Comparison of ENCODE assay signal across 28 mouse cellular contexts in genomic region chr16:31297113-31297512, GRCm38 (mm10). TPM values are rescaled to one million over a fixed set of nuclear protein-coding genes. Genes with fewer than 3 reads are reported as not detected.
DNase-seq lines count a peak whose midpoint lies in the region; ATAC-seq and TF ChIP-seq lines count a peak whose summit lies in the region.
"Had no signal": no experiment of that assay in that cellular context is flagged by ENCODE, and none has a peak within 500 bp of the region (broad histone marks: within the 10 kb centered on the region; RNA-seq: fewer than 3 reads in every experiment).

No protein-coding gene starts in this region.

- H3K9ac ChIP-seq in liver, embryonic 12.5 days: no peak overlapping the region
- no peak overlapping the region for H3K9ac ChIP-seq in lung, postnatal 0 days (replicated peaks; ENCODE audit: low read depth)
- H3K9ac ChIP-seq: forebrain, embryonic 12.5 days; forebrain, postnatal 0 days; heart, embryonic 13.5 days; liver, embryonic 13.5 days; midbrain, embryonic 12.5 days; neural tube, embryonic 13.5 days had no signal

- no peak for TF ChIP-seq EP300 in lung, postnatal 0 days (IDR thresholded peaks at IDR 0.05)

- peak; percentile 95 for ATAC-seq in CD4-positive, CD25-positive, alpha-beta regulatory T cell, adult 4 months
- ATAC-seq in activated CD4-positive, CD25-positive, alpha-beta regulatory T cell, adult 4 months: peak; percentile 61
- 0 out of 2 replicates have a peak, but pooled peaks have one; percentile 20 for ATAC-seq in neutrophil, adult 5-6 weeks (ENCODE audit: extremely low read depth, insufficient number of reproducible peaks, low FRiP score, poor library complexity, severe bottlenecking)
- no peak for ATAC-seq in liver, embryonic 12.5 days
- no peak for ATAC-seq in lung, postnatal 0 days
- ATAC-seq: forebrain, postnatal 0 days; hindbrain, embryonic 16.5 days; intestine, embryonic 16.5 days had no signal

- no peak for TF ChIP-seq CTCF in lung, postnatal 0 days (IDR thresholded peaks at IDR 0.05)

- no peak overlapping the region for H3K27ac ChIP-seq in liver, embryonic 12.5 days
- H3K27ac ChIP-seq in lung, postnatal 0 days (ENCODE audit: low read length): no peak overlapping the region
- H3K27ac ChIP-seq: forebrain, embryonic 12.5 days; heart, adult 2 months; heart, embryonic 13.5 days; hindbrain, embryonic 10.5 days; liver, embryonic 13.5 days; midbrain, embryonic 12.5 days; neural tube, embryonic 13.5 days had no signal

- H3K4me2 ChIP-seq in liver, embryonic 12.5 days: no peak overlapping the region
- H3K4me2 ChIP-seq in lung, postnatal 0 days (replicated peaks; ENCODE audit: low read depth, low read length): no peak overlapping the region
- H3K4me2 ChIP-seq: forebrain, embryonic 12.5 days; heart, embryonic 13.5 days; liver, embryonic 13.5 days; midbrain, embryonic 12.5 days; neural tube, embryonic 13.5 days had no signal

- no peaks in the 10 kb centered on the region for H3K4me1 ChIP-seq in liver, embryonic 12.5 days
- no peaks in the 10 kb centered on the region for H3K4me1 ChIP-seq in lung, postnatal 0 days (ENCODE audit: insufficient read depth, low read depth, low read length)
- H3K4me1 ChIP-seq: liver, embryonic 13.5 days had no signal

- 56% methylated on average over 7 of the region's 7 CpGs for WGBS in liver, embryonic 12.5 days (ENCODE audit: insufficient replicate concordance)
- WGBS in lung, postnatal 0 days: 75% methylated on average over 7 of the region's 7 CpGs

- H3K36me3 ChIP-seq in liver, embryonic 12.5 days: no peaks in the 10 kb centered on the region
- H3K36me3 ChIP-seq in lung, postnatal 0 days (ENCODE audit: insufficient read depth, low read length): no peaks in the 10 kb centered on the region
- H3K36me3 ChIP-seq: forebrain, embryonic 12.5 days; G1E; heart, embryonic 13.5 days; hindbrain, embryonic 10.5 days; liver, embryonic 13.5 days; midbrain, embryonic 12.5 days; neural tube, embryonic 13.5 days had no signal

- DNase-seq in thymus, postnatal 0 days (ENCODE audit: low spot score): peak; percentile 38
- no peak for DNase-seq in thymus, postnatal 10 days (ENCODE audit: low spot score in 2 of 2)
- DNase-seq in lung, postnatal 0 days (ENCODE audit: low spot score): no peak
- no peak for DNase-seq in layer of hippocampus, adult 8-10 months (ENCODE audit: low spot score in 2 of 2)
- DNase-seq: adrenal gland, adult 2 months; cerebellum, adult 2 months; cerebellum, postnatal 14 days; forebrain, postnatal 0 days; heart, adult 2 months; heart, postnatal 10 days; kidney, adult 8-10 months; kidney, postnatal 10 days; liver, embryonic 13.5 days; lung, adult 18-20 months had no signal

- no peaks in the 10 kb centered on the region for H3K9me3 ChIP-seq in liver, embryonic 12.5 days (replicated peaks)
- no peaks in the 10 kb centered on the region for H3K9me3 ChIP-seq in lung, postnatal 0 days (ENCODE audit: low read length)
- H3K9me3 ChIP-seq: forebrain, embryonic 12.5 days; G1E; heart, embryonic 13.5 days; hindbrain, embryonic 10.5 days; liver, embryonic 13.5 days; midbrain, embryonic 12.5 days; neural tube, embryonic 13.5 days had no signal

- H3K4me3 ChIP-seq in liver, embryonic 12.5 days: no peak overlapping the region
- no peak overlapping the region for H3K4me3 ChIP-seq in lung, postnatal 0 days (ENCODE audit: low read depth, low read length)
- H3K4me3 ChIP-seq: forebrain, embryonic 12.5 days; heart, adult 2 months; heart, embryonic 13.5 days; hindbrain, embryonic 10.5 days; liver, embryonic 13.5 days; midbrain, embryonic 12.5 days; myocyte; neural tube, embryonic 13.5 days had no signal

- peaks cover 9% of the 10 kb centered on the region; the same call in 1 of the 2 replicates for H3K27me3 ChIP-seq in liver, embryonic 12.5 days (replicated peaks)
- no peaks in the 10 kb centered on the region for H3K27me3 ChIP-seq in lung, postnatal 0 days (replicated peaks; ENCODE audit: insufficient read depth, low read length)
- H3K27me3 ChIP-seq: forebrain, embryonic 12.5 days; heart, embryonic 13.5 days; liver, embryonic 13.5 days; neural tube, embryonic 13.5 days had no signal

RNA-seq across cellular contexts. Expression of gene Apod, which starts 17.5 kb away (rescaled TPM):
- polyA plus RNA-seq in thymus, postnatal 0 days (2015; fragmentation: Nextera tagmentation; extraction: Ambion mirVana): 6.6 and 8.3 TPM in 2 replicates
- not detected for polyA plus RNA-seq in CD4-positive, CD25-positive, alpha-beta regulatory T cell, adult 4 months (2017; shearing (Covaris generic))
- not detected for polyA plus RNA-seq in activated CD4-positive, CD25-positive, alpha-beta regulatory T cell, adult 4 months (2017; shearing (Covaris generic))
- total RNA-seq in neutrophil, adult 5-6 weeks (2017): 1.9 TPM in 1 of 2 replicates, not detected in the other
- polyA plus RNA-seq in liver, embryonic 12.5 days (2016; fragmentation: Nextera tagmentation; extraction: Ambion mirVana): not detected in 2 replicates
- 0.96 and 2.1 TPM in 2 replicates for polyA plus RNA-seq in lung, postnatal 0 days (2015; fragmentation: Nextera tagmentation; extraction: Ambion mirVana)
- total RNA-seq in layer of hippocampus, adult 8-10 months (2022): 100 to 1,000 TPM; 167 to 280 (median 203) TPM
- total RNA-seq: G1E; megakaryocyte progenitor cell, adult 5-6 weeks had no signal
- polyA plus RNA-seq: G1E had no signal

RNA-seq across cellular contexts. Expression of gene Ppp1r2, which starts 22.0 kb away (rescaled TPM):
- polyA plus RNA-seq in thymus, postnatal 0 days (2015; fragmentation: Nextera tagmentation; extraction: Ambion mirVana): 83.2 and 86.9 TPM in 2 replicates
- 10 to 100 TPM; 10.9 to 16.2 TPM for polyA plus RNA-seq in CD4-positive, CD25-positive, alpha-beta regulatory T cell, adult 4 months (2017; shearing (Covaris generic))
- 10 to 100 TPM; 20.3 to 20.8 TPM for polyA plus RNA-seq in activated CD4-positive, CD25-positive, alpha-beta regulatory T cell, adult 4 months (2017; shearing (Covaris generic))
- total RNA-seq in neutrophil, adult 5-6 weeks (2017): 151 and 167 TPM in 2 replicates
- polyA plus RNA-seq in liver, embryonic 12.5 days (2016; fragmentation: Nextera tagmentation; extraction: Ambion mirVana): 48.4 and 49.9 TPM in 2 replicates
- polyA plus RNA-seq in lung, postnatal 0 days (2015; fragmentation: Nextera tagmentation; extraction: Ambion mirVana): 143 and 160 TPM in 2 replicates
- total RNA-seq in layer of hippocampus, adult 8-10 months (2022): 10 to 100 TPM; 87.5 to 93.4 (median 90.2) TPM

Comparison
In these comparisons a context has a peak if more than half of its experiments do, and no peak if none do; other contexts are left out.
1. ATAC-seq: peak in CD4-positive, CD25-positive, alpha-beta regulatory T cell, adult 4 months (single experiment), activated CD4-positive, CD25-positive, alpha-beta regulatory T cell, adult 4 months (single experiment) and neutrophil, adult 5-6 weeks (single experiment); none in liver, embryonic 12.5 days (single experiment) and lung, postnatal 0 days (single experiment).